Mouse (Mus musculus) cortical plate, adult 2 months (tissue): ENCODE results near the gene Dnase2a. TPM values are rescaled to one million over a fixed set of nuclear protein-coding genes. Genes with fewer than 3 reads are reported as not detected.

ENCODE experiments used
- H3K27ac ChIP-seq: fragments of 200-500 bp; 2 replicates; pipeline ENCODE4 v1.5.1; 2012; ENCODE audit warnings: low read length, control low read depth, inconsistent platforms; ENCODE audit not compliant: insufficient read depth
- H3K4me1 ChIP-seq: fragments of 200-500 bp; 2 replicates; pipeline ENCODE4 v1.6.1; 2011; ENCODE audit warnings: low read length; ENCODE audit not compliant: control insufficient read depth, insufficient read depth
- H3K4me3 ChIP-seq: fragments of 200-500 bp; 2 replicates; pipeline ENCODE4 v1.5.1; 2011; ENCODE audit warnings: mild to moderate bottlenecking, low read length, control low read depth; ENCODE audit not compliant: insufficient read depth
- CTCF ChIP-seq: fragments of 200-500 bp; IDR thresholded peaks from 2 replicates; pipeline ENCODE4 v1.5.1; 2011; ENCODE audit warnings: mild to moderate bottlenecking, control low read depth, low read length; ENCODE audit not compliant: insufficient read depth; ENCODE audit errors: extremely low read depth
- POLR2A ChIP-seq: fragments of 200-500 bp; IDR thresholded peaks from 2 replicates; pipeline ENCODE4 v1.6.1; 2011; ENCODE audit warnings: mild to moderate bottlenecking, low read length, control low read depth; ENCODE audit not compliant: insufficient read depth; ENCODE audit errors: extremely low read depth
- polyA plus RNA-seq: library from polyadenylated mRNA; depleted of rRNA; stranded (reverse); fragments of >200 nt; gene quantifications from 2 replicates; pipeline ENCODE4 v1.2.3, GENCODE M21; 2012; rRNA removed

Dnase2a gene
- 6.1 and 6.7 TPM in 2 replicates for polyA plus RNA-seq

- TF ChIP-seq CTCF (no peak), POLR2A (no peak)
- peaks cover 2% of the 10 kb centered on the region; the same call in 1 of the 2 replicates for H3K4me1 ChIP-seq
- peak within 1 kb of the TSS; percentile 30 for H3K4me3 ChIP-seq
- no peak within 1 kb of the TSS for H3K27ac ChIP-seq
Observed at GRCm38 (mm10) chr8:84908421-84909161, at the start of gene Dnase2a. TSS of gene Dnase2a (plus strand) at chr8:84908560.

- H3K4me3 ChIP-seq, result peak within 1 kb of the TSS; percentile 7; the same call in 1 of the 2 replicates
- no peaks in the 10 kb centered on the region for H3K4me1 ChIP-seq
- H3K27ac ChIP-seq, result no peak within 1 kb of the TSS
- TF ChIP-seq POLR2A (no peak), CTCF (no peak)
Observed at GRCm38 (mm10) chr8:84871376-84872308, 36.7 kb upstream of the Dnase2a start, which contains the start of gene Syce2. TSS of gene Syce2 (plus strand) at chr8:84872111.

GRCm38 (mm10) chr8:84872309-84872965 lies 35.9 kb upstream of the Dnase2a start:
- TF ChIP-seq POLR2A (no peak), CTCF (no peak)
- Histone ChIP-seq H3K4me3 (peak overlapping the region; percentile 7; the same call in 1 of the 2 replicates), H3K27ac (no peak overlapping the region), H3K4me1 (no peaks in the 10 kb centered on the region)

- TF ChIP-seq CTCF, result no peak
- H3K4me3 ChIP-seq, result no peak overlapping the region
- no peaks in the 10 kb centered on the region for H3K4me1 ChIP-seq
- H3K27ac ChIP-seq, result no peak overlapping the region
Observed at GRCm38 (mm10) chr8:84873016-84873415, 35.3 kb upstream of the Dnase2a start.

- TF ChIP-seq POLR2A (no peak), CTCF (no peak)
- Histone ChIP-seq H3K4me1 (no peaks in the 10 kb centered on the region), H3K27ac (no peak overlapping the region), H3K4me3 (no peak overlapping the region)
Observed at GRCm38 (mm10) chr8:84874339-84874738, 34.0 kb upstream of the Dnase2a start.

GRCm38 (mm10) chr8:84877297-84878035 lies 30.9 kb upstream of the Dnase2a start:
- H3K4me3 ChIP-seq, result no peak overlapping the region
- H3K4me1 ChIP-seq, result no peaks in the 10 kb centered on the region
- H3K27ac ChIP-seq, result no peak overlapping the region
- no peak for TF ChIP-seq POLR2A
- TF ChIP-seq CTCF, result no peak

- H3K4me3 ChIP-seq, result no peak overlapping the region
- H3K4me1 ChIP-seq, result no peaks in the 10 kb centered on the region
- H3K27ac ChIP-seq, result no peak overlapping the region
- TF ChIP-seq POLR2A (no peak), CTCF (no peak)
Observed at GRCm38 (mm10) chr8:84878915-84879314, 29.4 kb upstream of the Dnase2a start.

GRCm38 (mm10) chr8:84884728-84885127 lies 23.6 kb upstream of the Dnase2a start:
- Histone ChIP-seq H3K4me1 (no peaks in the 10 kb centered on the region), H3K4me3 (no peak overlapping the region), H3K27ac (no peak overlapping the region)
- no peak for TF ChIP-seq CTCF
- TF ChIP-seq POLR2A, result no peak

- Histone ChIP-seq H3K27ac (no peak overlapping the region), H3K4me3 (no peak overlapping the region), H3K4me1 (no peaks in the 10 kb centered on the region)
- TF ChIP-seq CTCF, result no peak
- TF ChIP-seq POLR2A, result no peak
Observed at GRCm38 (mm10) chr8:84888280-84888679, 20.1 kb upstream of the Dnase2a start.
